Mouse (Mus musculus) brown adipose tissue, adult 24 weeks (tissue): ENCODE data around the gene Plcb2. TPM values are rescaled to one million over a fixed set of nuclear protein-coding genes. Genes with fewer than 3 reads are reported as not detected.
A peak's percentile ranks its signal among the peaks of the same experiment; 100 is the strongest.

ENCODE experiments used
- H3K27ac ChIP-seq: fragments of 200-500 bp; replicated peaks from 2 replicates; pipeline ENCODE4 v1.5.1; 2012; ENCODE audit warnings: low read depth, mild to moderate bottlenecking, low read length
- H3K4me1 ChIP-seq: fragments of 200-500 bp; 2 replicates; pipeline ENCODE4 v1.6.1; 2012; ENCODE audit warnings: low read length, mixed read lengths; ENCODE audit not compliant: control insufficient read depth, insufficient read depth, insufficient read length
- H3K4me3 ChIP-seq: fragments of 200-500 bp; 2 replicates; pipeline ENCODE4 v1.5.1; 2012; ENCODE audit warnings: low read depth, mild to moderate bottlenecking, low read length, moderate library complexity; ENCODE audit not compliant: insufficient read depth
- polyA plus RNA-seq: library from polyadenylated mRNA; stranded (reverse); fragments of >200 nt; gene quantifications from 2 replicates; pipeline ENCODE4 v1.2.4, GENCODE M21; 2012; ENCODE audit not compliant: missing spikeins, insufficient read depth, insufficient read length

Plcb2 gene
- polyA plus RNA-seq, 1 experiment = 0.71 TPM

- Histone ChIP-seq H3K4me1 (peaks cover 28% of the 10 kb centered on the region), H3K4me3 (no peak overlapping the region), H3K27ac (peak overlapping the region; percentile 96)
These were observed 32.2 kb upstream of the Plcb2 start for GRCm38 (mm10) chr2:118760311-118761025.

GRCm38 (mm10) chr2:118759828-118760227 lies 31.6 kb upstream of the Plcb2 start:
- H3K4me1 ChIP-seq = peaks cover 28% of the 10 kb centered on the region

GRCm38 (mm10) chr2:118756103-118756502 lies 27.9 kb upstream of the Plcb2 start:
- H3K4me3 ChIP-seq = no peak overlapping the region
- no peak overlapping the region for H3K27ac ChIP-seq
- H3K4me1 ChIP-seq = peaks cover 15% of the 10 kb centered on the region

More at GRCm38 (mm10) chr2:118759828-118760227, 31.6 kb upstream of the Plcb2 start:
- Histone ChIP-seq H3K4me3 (no peak overlapping the region), H3K27ac (no peak overlapping the region)

- no peak overlapping the region for H3K4me3 ChIP-seq
- peaks cover 12% of the 10 kb centered on the region; the same call in 1 of the 2 replicates for H3K4me1 ChIP-seq
- no peak overlapping the region for H3K27ac ChIP-seq
These were observed 27.2 kb upstream of the Plcb2 start for GRCm38 (mm10) chr2:118755407-118755806.

GRCm38 (mm10) chr2:118754143-118754542 lies 25.9 kb upstream of the Plcb2 start:
- H3K4me1 ChIP-seq = peaks cover 7% of the 10 kb centered on the region; the same call in 1 of the 2 replicates
- no peak overlapping the region for H3K4me3 ChIP-seq
- no peak overlapping the region for H3K27ac ChIP-seq

GRCm38 (mm10) chr2:118752792-118753108 lies 24.5 kb upstream of the Plcb2 start:
- Histone ChIP-seq H3K4me3 (no peak overlapping the region), H3K27ac (no peak overlapping the region), H3K4me1 (peaks cover 3% of the 10 kb centered on the region; the same call in 1 of the 2 replicates)

GRCm38 (mm10) chr2:118751896-118752791 lies 23.9 kb upstream of the Plcb2 start:
- Histone ChIP-seq H3K4me1 (peaks cover 2% of the 10 kb centered on the region; the same call in 1 of the 2 replicates), H3K27ac (no peak overlapping the region), H3K4me3 (no peak overlapping the region)

- no peak overlapping the region for H3K4me3 ChIP-seq
- no peak overlapping the region for H3K27ac ChIP-seq
- no peaks in the 10 kb centered on the region for H3K4me1 ChIP-seq
These were observed 22.2 kb upstream of the Plcb2 start for GRCm38 (mm10) chr2:118750476-118750875.

GRCm38 (mm10) chr2:118749341-118749884 lies 21.2 kb upstream of the Plcb2 start:
- no peak overlapping the region for H3K4me3 ChIP-seq
- H3K4me1 ChIP-seq = peaks cover 3% of the 10 kb centered on the region; the same call in 1 of the 2 replicates
- no peak overlapping the region for H3K27ac ChIP-seq

GRCm38 (mm10) chr2:118747301-118747960 lies 19.2 kb upstream of the Plcb2 start:
- peaks cover 5% of the 10 kb centered on the region; the same call in 1 of the 2 replicates for H3K4me1 ChIP-seq
- peak overlapping the region; percentile 95 for H3K4me3 ChIP-seq
- H3K27ac ChIP-seq = no peak overlapping the region

GRCm38 (mm10) chr2:118745915-118746901 lies 18.0 kb upstream of the Plcb2 start:
- Histone ChIP-seq H3K27ac (peak overlapping the region; percentile 65), H3K4me1 (peaks cover 5% of the 10 kb centered on the region; the same call in 1 of the 2 replicates), H3K4me3 (peak overlapping the region; percentile 95)

GRCm38 (mm10) chr2:118745232-118745884 lies 17.1 kb upstream of the Plcb2 start, which contains the start of gene Inafm2:
Gene Inafm2, plus strand, starts transcription at chr2:118745758.
- H3K4me1 ChIP-seq = peaks cover 5% of the 10 kb centered on the region; the same call in 1 of the 2 replicates
- peak within 1 kb of the TSS; percentile 95 for H3K4me3 ChIP-seq
- H3K27ac ChIP-seq = peak within 1 kb of the TSS; percentile 65

- Histone ChIP-seq H3K4me3 (peak overlapping the region; percentile 95; the same call in 1 of the 2 replicates), H3K27ac (peak overlapping the region; percentile 43)
These were observed 16.4 kb upstream of the Plcb2 start for GRCm38 (mm10) chr2:118744621-118745020.

More at GRCm38 (mm10) chr2:118744621-118745020, 16.4 kb upstream of the Plcb2 start:
- peaks cover 5% of the 10 kb centered on the region; the same call in 1 of the 2 replicates for H3K4me1 ChIP-seq
